Mouse (Mus musculus): Measurements from ENCODE around the gene Lmx1b. TPM values are rescaled to one million over a fixed set of nuclear protein-coding genes. Genes with fewer than 3 reads are reported as not detected.
A peak's percentile ranks its signal among the peaks of the same experiment; 100 is the strongest.

Lmx1b gene
- polyA plus RNA-seq, 1 experiment: 3.7 TPM

DNA sequence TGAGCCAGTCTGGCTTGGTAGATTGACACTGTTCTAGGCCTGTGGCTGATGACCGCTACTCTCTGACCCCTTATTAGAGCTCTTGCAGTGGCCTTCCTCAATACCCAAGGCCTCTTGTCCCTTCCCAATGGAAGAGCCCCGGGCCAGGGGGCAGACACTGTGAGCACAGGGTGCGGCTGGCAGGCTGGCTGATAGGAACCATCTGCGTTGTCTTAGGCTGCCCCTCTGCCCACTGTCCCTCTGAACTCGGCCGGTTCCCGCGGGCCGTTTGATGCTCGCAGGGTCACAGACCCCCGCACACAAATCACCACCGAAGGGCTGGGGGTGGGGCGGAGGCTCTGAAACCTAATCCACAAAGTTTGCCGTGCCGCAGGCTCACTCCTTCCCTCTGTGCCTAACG is 11.5 kb downstream of the Lmx1b start:
- no peak for TF ChIP-seq CTCF (conservative IDR thresholded peaks at IDR 0.05; ENCODE audit: insufficient read depth, insufficient read length, low read depth, low read length)
- Histone ChIP-seq H3K27me3 (replicated peaks; ENCODE audit: control insufficient read depth, insufficient read depth, low read length) (no peaks in the 10 kb centered on the region; the same call in 1 of the 2 replicates), H3K4me3 (ENCODE audit: insufficient read depth, low read depth, low read length) (no peak overlapping the region), H3K27ac (ENCODE audit: insufficient read depth, low read depth, low read length) (no peak overlapping the region), H3K4me1 (ENCODE audit: control insufficient read depth, insufficient read depth, low read length) (no peaks in the 10 kb centered on the region), H3K36me3 (ENCODE audit: control insufficient read depth, insufficient read depth, low read length) (no peaks in the 10 kb centered on the region)
- 12% methylated on average over 16 of the region's 16 CpGs for WGBS
- DNase-seq: no peak

- WGBS: 14% methylated on average over 10 of the region's 10 CpGs
- H3K4me3 ChIP-seq (ENCODE audit: insufficient read depth, low read depth, low read length): no peak overlapping the region
- TF ChIP-seq POLR2A (IDR thresholded peaks at IDR 0.05; ENCODE audit: low read depth, low read length) (no peak), CTCF (conservative IDR thresholded peaks at IDR 0.05; ENCODE audit: insufficient read depth, insufficient read length, low read depth, low read length) (no peak)
- no peak overlapping the region for H3K27ac ChIP-seq (ENCODE audit: insufficient read depth, low read depth, low read length)
- no peaks in the 10 kb centered on the region for H3K4me1 ChIP-seq (ENCODE audit: control insufficient read depth, insufficient read depth, low read length)
- H3K27me3 ChIP-seq (replicated peaks; ENCODE audit: control insufficient read depth, insufficient read depth, low read length): no peaks in the 10 kb centered on the region; the same call in 1 of the 2 replicates
- no peaks in the 10 kb centered on the region for H3K36me3 ChIP-seq (ENCODE audit: control insufficient read depth, insufficient read depth, low read length)
- no peak for DNase-seq
Observed at GRCm38 (mm10) chr2:33627058-33627375, 13.3 kb downstream of the Lmx1b start.

- Histone ChIP-seq H3K27ac (ENCODE audit: insufficient read depth, low read depth, low read length) (no peak overlapping the region), H3K4me1 (ENCODE audit: control insufficient read depth, insufficient read depth, low read length) (no peaks in the 10 kb centered on the region), H3K4me3 (ENCODE audit: insufficient read depth, low read depth, low read length) (no peak overlapping the region), H3K36me3 (ENCODE audit: control insufficient read depth, insufficient read depth, low read length) (no peaks in the 10 kb centered on the region), H3K27me3 (replicated peaks; ENCODE audit: control insufficient read depth, insufficient read depth, low read length) (no peaks in the 10 kb centered on the region; the same call in 1 of the 2 replicates)
- 38% methylated on average over 16 of the region's 16 CpGs for WGBS
- TF ChIP-seq CTCF (conservative IDR thresholded peaks at IDR 0.05; ENCODE audit: insufficient read depth, insufficient read length, low read depth, low read length) (no peak), POLR2A (IDR thresholded peaks at IDR 0.05; ENCODE audit: low read depth, low read length) (no peak)
- no peak for DNase-seq
Observed at GRCm38 (mm10) chr2:33626262-33627057, 13.9 kb downstream of the Lmx1b start.

DNA sequence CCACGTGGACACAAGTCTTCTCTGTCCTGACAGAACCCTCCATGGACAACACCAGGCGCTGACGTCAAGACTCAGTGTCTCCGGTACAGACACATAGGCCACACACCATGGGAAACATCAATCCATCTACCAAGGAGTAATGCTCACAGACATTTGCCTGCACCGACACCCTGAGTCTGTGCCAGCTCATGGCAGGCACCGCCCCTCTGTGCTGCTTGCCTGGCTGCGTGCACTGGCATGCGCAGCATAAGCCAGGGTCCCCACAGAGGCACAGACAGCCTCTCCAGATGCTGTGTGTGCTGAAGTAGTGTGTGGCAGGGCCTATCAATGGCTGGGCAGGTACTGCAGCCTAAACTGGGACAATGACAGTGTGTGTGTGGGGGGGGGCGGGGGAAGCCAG is 22.6 kb downstream of the Lmx1b start:
- no peaks in the 10 kb centered on the region for H3K4me1 ChIP-seq (ENCODE audit: control insufficient read depth, insufficient read depth, low read length)
- TF ChIP-seq POLR2A (IDR thresholded peaks at IDR 0.05; ENCODE audit: low read depth, low read length) (no peak), CTCF (conservative IDR thresholded peaks at IDR 0.05; ENCODE audit: insufficient read depth, insufficient read length, low read depth, low read length) (no peak)
- no peak overlapping the region for H3K4me3 ChIP-seq (ENCODE audit: insufficient read depth, low read depth, low read length)
- no peaks in the 10 kb centered on the region for H3K36me3 ChIP-seq (ENCODE audit: control insufficient read depth, insufficient read depth, low read length)
- WGBS: 80% methylated on average over 9 of the region's 9 CpGs
- H3K27ac ChIP-seq (ENCODE audit: insufficient read depth, low read depth, low read length): no peak overlapping the region
- peaks cover 2% of the 10 kb centered on the region; the same call in 1 of the 2 replicates for H3K27me3 ChIP-seq (replicated peaks; ENCODE audit: control insufficient read depth, insufficient read depth, low read length)
- no peak for DNase-seq

- Histone ChIP-seq H3K27me3 (replicated peaks; ENCODE audit: control insufficient read depth, insufficient read depth, low read length) (peaks cover 2% of the 10 kb centered on the region; the same call in 1 of the 2 replicates), H3K36me3 (ENCODE audit: control insufficient read depth, insufficient read depth, low read length) (no peaks in the 10 kb centered on the region), H3K4me3 (ENCODE audit: insufficient read depth, low read depth, low read length) (peak overlapping the region; percentile 7; the same call in 1 of the 2 replicates), H3K27ac (ENCODE audit: insufficient read depth, low read depth, low read length) (no peak overlapping the region), H3K4me1 (ENCODE audit: control insufficient read depth, insufficient read depth, low read length) (no peaks in the 10 kb centered on the region)
- TF ChIP-seq POLR2A (IDR thresholded peaks at IDR 0.05; ENCODE audit: low read depth, low read length) (no peak), CTCF (conservative IDR thresholded peaks at IDR 0.05; ENCODE audit: insufficient read depth, insufficient read length, low read depth, low read length) (no peak)
- WGBS: 1% methylated on average over 30 of the region's 30 CpGs
- peak; percentile 27 for DNase-seq
Observed at GRCm38 (mm10) chr2:33616411-33616843, 23.9 kb downstream of the Lmx1b start.

GRCm38 (mm10) chr2:33615843-33616344 is 24.4 kb downstream of the Lmx1b start:
- no peak for TF ChIP-seq POLR2A (IDR thresholded peaks at IDR 0.05; ENCODE audit: low read depth, low read length)
- TF ChIP-seq CTCF (conservative IDR thresholded peaks at IDR 0.05; ENCODE audit: insufficient read depth, insufficient read length, low read depth, low read length): no peak

DNA sequence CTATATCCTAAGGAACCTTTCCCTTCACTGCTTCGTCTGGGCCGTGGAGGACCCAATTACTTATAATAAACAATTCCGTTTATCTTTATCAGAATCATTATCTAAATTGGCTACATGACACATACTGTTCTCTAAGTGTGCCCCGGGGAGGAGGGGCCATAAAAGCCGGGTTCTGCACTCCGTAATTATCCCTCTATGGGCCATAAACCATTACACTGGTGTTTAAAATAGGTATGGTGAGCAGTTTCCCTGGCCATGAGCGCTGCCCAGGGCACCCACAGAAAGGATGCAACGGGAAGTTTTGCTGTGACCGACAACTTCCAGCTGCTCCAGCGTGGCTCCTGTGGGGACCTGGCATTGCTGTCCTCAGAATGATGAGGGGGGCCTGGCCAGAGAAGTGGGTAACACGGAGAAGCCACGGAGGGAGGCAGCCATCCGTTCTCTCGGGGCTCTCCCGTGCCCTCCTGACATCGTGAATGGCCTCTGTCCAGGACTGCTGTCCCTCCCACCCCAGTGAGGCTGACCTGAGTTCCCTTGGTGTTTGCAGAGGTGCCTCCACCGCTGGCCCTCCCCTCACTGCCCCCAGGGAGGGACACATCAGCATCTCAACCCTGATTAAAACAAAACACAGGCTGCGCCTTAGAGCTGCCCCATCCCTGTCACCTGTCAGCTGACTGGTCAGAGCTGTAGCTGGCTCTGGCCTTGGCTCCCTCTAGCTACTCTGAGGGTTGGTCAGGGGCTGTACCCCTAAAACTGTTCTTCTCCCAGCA is 34.6 kb downstream of the Lmx1b start:
- TF ChIP-seq POLR2A (IDR thresholded peaks at IDR 0.05; ENCODE audit: low read depth, low read length): no peak
- TF ChIP-seq CTCF (conservative IDR thresholded peaks at IDR 0.05; ENCODE audit: insufficient read depth, insufficient read length, low read depth, low read length): no peak
- WGBS: 8% methylated on average over 18 of the region's 18 CpGs
- no peak overlapping the region for H3K4me3 ChIP-seq (ENCODE audit: insufficient read depth, low read depth, low read length)
- no peak overlapping the region for H3K27ac ChIP-seq (ENCODE audit: insufficient read depth, low read depth, low read length)
- peaks cover 1% of the 10 kb centered on the region; the same call in 1 of the 2 replicates for H3K27me3 ChIP-seq (replicated peaks; ENCODE audit: control insufficient read depth, insufficient read depth, low read length)
- H3K4me1 ChIP-seq (ENCODE audit: control insufficient read depth, insufficient read depth, low read length): no peaks in the 10 kb centered on the region
- no peak for DNase-seq
- H3K36me3 ChIP-seq (ENCODE audit: control insufficient read depth, insufficient read depth, low read length): no peaks in the 10 kb centered on the region

More at GRCm38 (mm10) chr2:33615843-33616344, 24.4 kb downstream of the Lmx1b start:
- H3K27me3 ChIP-seq (replicated peaks; ENCODE audit: control insufficient read depth, insufficient read depth, low read length): peaks cover 2% of the 10 kb centered on the region; the same call in 1 of the 2 replicates
- no peaks in the 10 kb centered on the region for H3K36me3 ChIP-seq (ENCODE audit: control insufficient read depth, insufficient read depth, low read length)
- 17% methylated on average over 17 of the region's 17 CpGs for WGBS
- H3K27ac ChIP-seq (ENCODE audit: insufficient read depth, low read depth, low read length): no peak overlapping the region
- H3K4me3 ChIP-seq (ENCODE audit: insufficient read depth, low read depth, low read length): no peak overlapping the region
- DNase-seq: no peak
- no peaks in the 10 kb centered on the region for H3K4me1 ChIP-seq (ENCODE audit: control insufficient read depth, insufficient read depth, low read length)
